Mouse (Mus musculus) neural tube, embryonic 13.5 days (tissue): ENCODE data around the gene Taf6l. TPM values are rescaled to one million over a fixed set of nuclear protein-coding genes. Genes with fewer than 3 reads are reported as not detected.

Experiments used
- ATAC-seq: fragments of 200-750 bp; cut with Nextera tagmentation; 2 replicates; pipeline ENCODE4 v1.8.0; 2017; ENCODE audit warnings: low read depth, mild to moderate bottlenecking, moderate TSS enrichment, moderate library complexity
- H3K27ac ChIP-seq: fragments of 300-500 bp; sonication (generic); replicated peaks from 2 replicates; pipeline ENCODE4 v1.5.1; 2015; ENCODE audit warnings: moderate library complexity, mild to moderate bottlenecking, inconsistent platforms
- H3K27me3 ChIP-seq: fragments of 300-500 bp; sonication (generic); 2 replicates; pipeline ENCODE4 v1.6.1; 2015; ENCODE audit warnings: mild to moderate bottlenecking, inconsistent platforms
- H3K36me3 ChIP-seq: fragments of 300-500 bp; sonication (generic); 2 replicates; pipeline ENCODE4 v1.6.1; 2015; ENCODE audit warnings: mild to moderate bottlenecking, inconsistent platforms
- H3K4me1 ChIP-seq: fragments of 300-500 bp; sonication (generic); replicated peaks from 2 replicates; pipeline ENCODE4 v1.6.1; 2015; ENCODE audit warnings: inconsistent platforms
- H3K4me2 ChIP-seq: fragments of 300-500 bp; sonication (generic); 2 replicates; pipeline ENCODE4 v1.6.1; 2015; ENCODE audit warnings: inconsistent platforms, mild to moderate bottlenecking, moderate library complexity
- H3K4me3 ChIP-seq: fragments of 300-500 bp; sonication (generic); 2 replicates; pipeline ENCODE4 v1.5.1; 2015; ENCODE audit warnings: mild to moderate bottlenecking, inconsistent platforms
- H3K9ac ChIP-seq: fragments of 300-500 bp; sonication (generic); 2 replicates; pipeline ENCODE4 v1.6.1; 2015; ENCODE audit warnings: moderate library complexity, mild to moderate bottlenecking, inconsistent platforms
- H3K9me3 ChIP-seq: fragments of 300-500 bp; sonication (generic); 2 replicates; pipeline ENCODE4 v1.6.1; 2016; ENCODE audit warnings: inconsistent platforms
- WGBS: fragments of 180-500 bp; shearing (Covaris S2); methylation state at CpG from one replicate; pipeline ENCODE4 v1.1.7; 2015; 5-methylcytosine and 5-hydroxymethylcytosine counted together
- microRNA-seq: library from miRNA; unstranded; fragments of <30 nt; microRNA quantifications from one replicate; pipeline ENCODE4, GENCODE M21; 2016
- polyA plus RNA-seq: library from polyadenylated mRNA; unstranded; fragments of >200 nt; fragmentation: Nextera tagmentation; extraction: Ambion mirVana; gene quantifications from 2 replicates; pipeline ENCODE4 v1.2.1, GENCODE M21; 2015

The Taf6l gene
- polyA plus RNA-seq, 1 experiment from 2014 or later = 25.9 TPM

- 28% methylated on average over 5 of the region's 5 CpGs for WGBS
- ATAC-seq = no peak
- H3K36me3 ChIP-seq = peaks cover 30% of the 10 kb centered on the region
Observed at GRCm38 (mm10) chr19:8727495-8728114, 58.6 kb downstream of the Taf6l start.

GRCm38 (mm10) chr19:8726609-8727390 is 59.4 kb downstream of the Taf6l start:
- no peak overlapping the region for H3K4me3 ChIP-seq
- 13% methylated on average over 3 of the region's 3 CpGs for WGBS

More at GRCm38 (mm10) chr19:8727495-8728114, 58.6 kb downstream of the Taf6l start:
- Histone ChIP-seq H3K9me3 (no peaks in the 10 kb centered on the region), H3K4me3 (no peak overlapping the region), H3K9ac (no peak overlapping the region), H3K27me3 (no peaks in the 10 kb centered on the region), H3K27ac (no peak overlapping the region), H3K4me1 (peaks cover 29% of the 10 kb centered on the region), H3K4me2 (no peak overlapping the region)

GRCm38 (mm10) chr19:8725081-8725613 is 61.1 kb downstream of the Taf6l start:
- H3K36me3 ChIP-seq = peaks cover 30% of the 10 kb centered on the region
- H3K9ac ChIP-seq = peak overlapping the region; percentile 89
- no peak for ATAC-seq
- no peaks in the 10 kb centered on the region for H3K9me3 ChIP-seq
- WGBS = 55% methylated on average over 4 of the region's 4 CpGs
- peak overlapping the region; percentile 64 for H3K4me3 ChIP-seq
- H3K27me3 ChIP-seq = no peaks in the 10 kb centered on the region
- H3K27ac ChIP-seq = 0 out of 2 replicates have a peak overlapping the region, but pooled peaks have one; percentile 9
- peaks cover 53% of the 10 kb centered on the region for H3K4me1 ChIP-seq
- H3K4me2 ChIP-seq = peak overlapping the region; percentile 79

More at GRCm38 (mm10) chr19:8726609-8727390, 59.4 kb downstream of the Taf6l start:
- Histone ChIP-seq H3K36me3 (peaks cover 30% of the 10 kb centered on the region), H3K9me3 (no peaks in the 10 kb centered on the region), H3K27me3 (no peaks in the 10 kb centered on the region), H3K9ac (no peak overlapping the region), H3K4me1 (peaks cover 36% of the 10 kb centered on the region), H3K27ac (no peak overlapping the region), H3K4me2 (no peak overlapping the region)
- ATAC-seq = no peak

Small RNAs within 50 kb of the gene (microRNA-seq; reads per million reads assigned to microRNA genes)
- gene Mir6992 = not detected

Other genes starting within 250 kb of the Taf6l start
- 3.4 and 3.8 TPM in 2 replicates for gene Slc22a8, start 195.2 kb downstream of the Taf6l start, polyA plus RNA-seq
- 2.0 and 2.1 TPM in 2 replicates for gene Slc22a6, start 168.4 kb downstream of the Taf6l start, polyA plus RNA-seq
- 0.18 and 0.32 TPM in 2 replicates for gene Chrm1, start 122.6 kb downstream of the Taf6l start, polyA plus RNA-seq
- 149 and 155 TPM in 2 replicates for gene Slc3a2, start 63.0 kb downstream of the Taf6l start, polyA plus RNA-seq
- 84.4 and 87.8 TPM in 2 replicates for gene Wdr74, start 50.6 kb downstream of the Taf6l start, polyA plus RNA-seq
- 1.6 and 2.4 TPM in 2 replicates for gene 1700092M07Rik, start 45.7 kb downstream of the Taf6l start, polyA plus RNA-seq
- gene Stx5a, start 45.0 kb downstream of the Taf6l start, polyA plus RNA-seq = 124 and 127 TPM in 2 replicates
- 161 and 192 TPM in 2 replicates for gene Nxf1, start 29.3 kb downstream of the Taf6l start, polyA plus RNA-seq
- gene Tmem223, start 15.4 kb downstream of the Taf6l start, polyA plus RNA-seq = 219 and 253 TPM in 2 replicates
- gene Tmem179b, start 11.9 kb downstream of the Taf6l start, polyA plus RNA-seq = 39.3 and 41.9 TPM in 2 replicates
- 167 and 168 TPM in 2 replicates for gene Polr2g, start 12.2 kb upstream of the Taf6l start, polyA plus RNA-seq
- 8.2 and 8.6 TPM in 2 replicates for gene Zbtb3, start 16.1 kb upstream of the Taf6l start, polyA plus RNA-seq
- 47.6 and 59.0 TPM in 2 replicates for gene Ttc9c, start 32.9 kb upstream of the Taf6l start, polyA plus RNA-seq
- 5.3 and 6.0 TPM in 2 replicates for gene Hnrnpul2, start 33.6 kb upstream of the Taf6l start, polyA plus RNA-seq
- not detected in 2 replicates for gene AC129217.1, start 43.4 kb upstream of the Taf6l start, polyA plus RNA-seq
- 82.5 and 84.2 TPM in 2 replicates for gene Bscl2, start 51.0 kb upstream of the Taf6l start, polyA plus RNA-seq
- 335 and 393 TPM in 2 replicates for gene Gng3, start 52.8 kb upstream of the Taf6l start, polyA plus RNA-seq
- gene Lrrn4cl, start 64.4 kb upstream of the Taf6l start, polyA plus RNA-seq = 0.96 and 1.4 TPM in 2 replicates
- 166 and 171 TPM in 2 replicates for gene Ubxn1, start 85.1 kb upstream of the Taf6l start, polyA plus RNA-seq
- gene Uqcc3, start 94.5 kb upstream of the Taf6l start, polyA plus RNA-seq = 69.0 and 73.5 TPM in 2 replicates
- 41.1 and 56.4 TPM in 2 replicates for gene Lbhd1, start 97.3 kb upstream of the Taf6l start, polyA plus RNA-seq
- gene Gm49403, start 97.5 kb upstream of the Taf6l start, polyA plus RNA-seq = not detected in 2 replicates
- gene 1810009A15Rik, start 102.4 kb upstream of the Taf6l start, polyA plus RNA-seq = 55.6 and 58.8 TPM in 2 replicates
- 0.27 TPM in 1 of 2 replicates, not detected in the other for gene Gm49416, start 102.5 kb upstream of the Taf6l start, polyA plus RNA-seq
- gene Ints5, start 106.6 kb upstream of the Taf6l start, polyA plus RNA-seq = 31.7 and 36.2 TPM in 2 replicates
- gene Ganab, start 111.7 kb upstream of the Taf6l start, polyA plus RNA-seq = 89.4 and 101 TPM in 2 replicates
- 86.9 and 88.7 TPM in 2 replicates for gene B3gat3, start 134.0 kb upstream of the Taf6l start, polyA plus RNA-seq
- 1.6 and 2.8 TPM in 2 replicates for gene Rom1, start 142.9 kb upstream of the Taf6l start, polyA plus RNA-seq
- gene Eml3, start 143.1 kb upstream of the Taf6l start, polyA plus RNA-seq = 11.8 and 12.2 TPM in 2 replicates
- gene Mta2, start 155.5 kb upstream of the Taf6l start, polyA plus RNA-seq = 126 and 141 TPM in 2 replicates
- gene Tut1, start 167.4 kb upstream of the Taf6l start, polyA plus RNA-seq = 29.2 and 30.1 TPM in 2 replicates
- gene Eef1g, start 180.6 kb upstream of the Taf6l start, polyA plus RNA-seq = 323 and 328 TPM in 2 replicates
- 4.8 and 4.9 TPM in 2 replicates for gene Ahnak, start 202.9 kb upstream of the Taf6l start, polyA plus RNA-seq